Mouse (Mus musculus) layer of hippocampus, adult 18-20 months (tissue): ENCODE data around the gene Dnase2a. TPM values are rescaled to one million over a fixed set of nuclear protein-coding genes. Genes with fewer than 3 reads are reported as not detected.

Experiments
- DNase-seq, 2 experiments: peaks; one replicate each; pipeline ENCODE4 v3.0.0; 2022; ENCODE audit warnings: low spot score in 2 of 2
- microRNA-seq, 2 experiments: library from miRNA; unstranded; fragments of <30 nt; microRNA quantifications; one replicate each; pipeline ENCODE4 v1.2.0; 2021
- total RNA-seq, 2 experiments: library from RNA; stranded (reverse); gene quantifications; 2 replicates each; pipeline ENCODE4 v1.2.3; 2021

Dnase2a gene
- total RNA-seq, 2 experiments from 2014 or later = 2.8 to 5.1 TPM

DNA sequence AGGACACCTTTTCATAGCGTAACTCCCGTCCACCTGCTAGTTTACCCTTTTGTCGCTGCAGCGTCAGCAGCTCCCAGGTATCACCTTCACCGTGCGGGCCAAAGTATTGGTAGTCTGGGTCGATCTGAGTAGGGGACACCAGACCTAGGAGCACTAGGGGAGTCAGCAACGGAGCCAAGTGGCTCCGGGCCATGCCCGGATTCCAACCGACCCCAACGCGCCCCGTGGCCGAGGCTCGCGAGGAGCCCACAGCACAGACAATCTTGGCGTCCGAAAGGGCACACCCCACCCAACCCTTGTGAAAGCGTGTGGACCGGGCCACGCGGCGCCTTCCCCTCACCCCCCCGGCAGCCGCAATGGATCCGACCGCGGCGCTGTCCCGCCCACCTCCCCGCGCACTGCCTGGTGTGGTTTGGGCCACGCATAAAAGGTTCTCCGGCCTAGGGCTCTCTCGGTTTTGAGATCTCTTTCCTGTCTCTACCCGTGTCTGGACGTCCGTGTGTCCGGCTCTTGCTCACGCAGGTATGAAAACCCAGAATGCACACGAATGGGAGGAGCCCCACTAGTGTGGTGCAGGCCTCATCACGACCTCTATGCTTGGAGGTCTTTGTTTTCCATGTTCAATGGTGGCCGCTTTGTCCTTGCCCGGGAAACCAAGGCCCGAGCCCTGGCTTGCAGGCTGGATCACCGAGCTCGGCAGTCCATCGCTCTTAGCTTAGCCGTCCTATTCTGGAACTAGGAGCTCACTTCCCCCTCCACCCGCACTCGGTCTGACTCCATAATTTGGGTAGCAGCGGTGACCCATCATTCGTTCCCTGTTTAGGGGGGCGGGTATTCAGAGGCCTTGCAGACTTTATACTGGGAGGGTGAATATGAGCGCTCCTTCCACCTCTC lies 61.1 kb downstream of the Dnase2a start, which contains the start of the genes Gm49661, Prdx2 and Rnaseh2a:
TSS of gene Gm49661 (minus strand) at position 193 of the 894 bp plus-strand sequence.
TSS of gene Prdx2 (plus strand) at position 347 of the 894 bp plus-strand sequence.
TSS of gene Rnaseh2a (minus strand) at position 527 of the 894 bp plus-strand sequence.
- peak; percentile 52 to 78 for DNase-seq

DNA sequence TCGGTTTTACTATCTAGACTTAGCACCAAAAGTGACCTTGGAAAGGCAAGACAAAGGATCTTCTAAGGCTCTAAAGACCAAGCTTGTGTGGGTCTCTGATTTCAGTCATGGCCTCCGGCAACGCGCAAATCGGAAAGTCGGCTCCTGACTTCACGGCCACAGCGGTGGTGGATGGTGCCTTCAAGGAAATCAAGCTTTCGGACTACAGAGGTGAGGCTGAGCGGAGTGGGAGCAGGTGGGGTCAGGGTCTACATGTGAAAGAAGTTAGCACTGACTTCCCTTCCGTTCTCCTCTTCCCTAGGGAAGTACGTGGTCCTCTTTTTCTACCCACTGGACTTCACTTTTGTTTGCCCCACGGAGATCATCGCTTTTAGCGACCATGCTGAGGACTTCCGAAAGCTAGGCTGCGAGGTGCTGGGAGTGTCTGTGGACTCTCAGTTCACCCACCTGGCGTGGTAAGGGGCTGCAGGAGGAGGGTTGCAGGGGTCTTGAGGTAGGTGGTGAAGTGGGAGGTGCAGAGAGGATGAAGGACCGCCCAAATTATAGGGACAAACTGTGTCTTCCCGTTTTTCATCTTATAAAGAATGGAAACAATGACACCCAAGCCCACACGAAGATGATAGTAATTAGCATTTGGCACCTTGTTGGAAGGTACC lies 61.9 kb downstream of the Dnase2a start:
- DNase-seq = no peak

DNA sequence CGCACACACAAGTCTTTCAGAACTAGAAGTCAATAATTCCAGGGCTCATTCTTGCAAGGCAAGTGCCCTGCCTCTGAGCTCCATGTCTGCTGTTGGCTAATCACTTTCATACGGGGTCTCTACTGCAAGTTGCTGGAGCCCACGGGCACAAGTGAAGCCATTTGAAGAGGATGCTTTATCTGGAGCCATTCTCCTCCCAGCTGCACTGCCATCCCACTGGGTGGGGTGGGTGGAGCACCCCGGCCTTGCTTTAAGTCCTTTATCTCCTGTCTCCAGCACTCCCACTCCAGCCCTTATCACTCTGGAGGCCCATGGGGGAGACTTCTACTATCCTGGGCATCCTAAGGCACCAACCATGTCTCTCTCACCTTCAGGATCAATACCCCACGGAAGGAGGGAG lies 62.6 kb downstream of the Dnase2a start:
- DNase-seq = no peak

Small RNA genes lying within 50 kb of the gene (microRNA-seq; reads per million reads assigned to microRNA genes)
- gene Gm24197 (0.25 to 1.8 reads per million in 2 experiments), gene Mir7069 (5.2 to 9.0 reads per million in 2 experiments)

Other genes starting within 250 kb of the Dnase2a start
- 10 to 100 TPM in 1 of 2 experiments, 1 to 10 TPM in 1; 6.2 to 10.0 TPM for gene Ier2, start 245.7 kb upstream of the Dnase2a start, total RNA-seq
- 100 to 1,000 TPM in 1 of 2 experiments, 10 to 100 TPM in 1; 96.9 to 108 TPM for gene Trmt1, start 222.3 kb upstream of the Dnase2a start, total RNA-seq
- 10 to 100 TPM; 94.8 to 95.5 TPM for gene Nacc1, start 220.7 kb upstream of the Dnase2a start, total RNA-seq
- 1 to 10 TPM; 2.0 to 2.2 TPM for gene Lyl1, start 207.1 kb upstream of the Dnase2a start, total RNA-seq
- not detected for gene G430095P16Rik, start 185.6 kb upstream of the Dnase2a start, total RNA-seq
- 100 to 1,000 TPM; 379 to 429 TPM for gene Nfix, start 108.2 kb upstream of the Dnase2a start, total RNA-seq
- gene Dand5, start 85.7 kb upstream of the Dnase2a start, total RNA-seq = 10 to 100 TPM; 10.7 to 10.9 TPM
- gene Gadd45gip1, start 77.0 kb upstream of the Dnase2a start, total RNA-seq = 10 to 100 TPM; 27.3 to 27.4 TPM
- gene Rad23a, start 67.9 kb upstream of the Dnase2a start, total RNA-seq = 10 to 100 TPM; 63.8 to 77.0 TPM
- 100 to 1,000 TPM; 506 to 521 TPM for gene Calr, start 61.6 kb upstream of the Dnase2a start, total RNA-seq
- gene Farsa, start 51.6 kb upstream of the Dnase2a start, total RNA-seq = 10 to 100 TPM; 48.8 to 50.1 TPM
- gene Syce2, start 36.4 kb upstream of the Dnase2a start, total RNA-seq = 10 to 100 TPM; 15.7 to 16.5 TPM
- gene Gcdh, start 14.6 kb upstream of the Dnase2a start, total RNA-seq = 10 to 100 TPM; 38.3 to 38.5 TPM
- gene Klf1, start 6.6 kb upstream of the Dnase2a start, total RNA-seq = under 1 TPM in 1 of 2 experiments, not detected in 1; 0.27 TPM
- gene Mast1, start 28.8 kb downstream of the Dnase2a start, total RNA-seq = 10 to 100 TPM; 71.8 to 73.3 TPM
- gene Rtbdn, start 38.4 kb downstream of the Dnase2a start, total RNA-seq = 1 to 10 TPM in 1 of 2 experiments, under 1 TPM in 1; 0.87 to 1.1 TPM
- gene Gm49661, start 60.9 kb downstream of the Dnase2a start, total RNA-seq = not detected
- 100 to 1,000 TPM; 319 to 358 TPM for gene Prdx2, start 61.0 kb downstream of the Dnase2a start, total RNA-seq
- 10 to 100 TPM; 41.8 to 46.2 TPM for gene Rnaseh2a, start 61.2 kb downstream of the Dnase2a start, total RNA-seq
- 100 to 1,000 TPM; 102 to 103 TPM for gene Junb, start 70.2 kb downstream of the Dnase2a start, total RNA-seq
- gene Hook2, start 82.0 kb downstream of the Dnase2a start, total RNA-seq = 1 to 10 TPM; 8.1 to 9.5 TPM
- gene Best2, start 106.0 kb downstream of the Dnase2a start, total RNA-seq = not detected
- 100 to 1,000 TPM; 122 to 125 TPM for gene Asna1, start 116.7 kb downstream of the Dnase2a start, total RNA-seq
- gene Trir, start 118.3 kb downstream of the Dnase2a start, total RNA-seq = 100 to 1,000 TPM; 132 to 133 TPM
- 100 to 1,000 TPM; 163 to 179 TPM for gene Tnpo2, start 128.4 kb downstream of the Dnase2a start, total RNA-seq
- gene Fbxw9, start 151.5 kb downstream of the Dnase2a start, total RNA-seq = 10 to 100 TPM; 19.3 to 19.8 TPM
- gene Gm5741, start 159.4 kb downstream of the Dnase2a start, total RNA-seq = not detected
- 10 to 100 TPM; 53.2 to 56.1 TPM for gene Dhps, start 163.2 kb downstream of the Dnase2a start, total RNA-seq
- gene Wdr83os, start 172.2 kb downstream of the Dnase2a start, total RNA-seq = 10 to 100 TPM; 60.9 to 65.6 TPM
- gene Wdr83, start 172.7 kb downstream of the Dnase2a start, total RNA-seq = 10 to 100 TPM; 28.1 to 32.3 TPM
- 10 to 100 TPM; 33.8 to 34.5 TPM for gene Man2b1, start 174.7 kb downstream of the Dnase2a start, total RNA-seq
- gene Zfp791, start 214.5 kb downstream of the Dnase2a start, total RNA-seq = 1 to 10 TPM; 6.7 to 7.2 TPM
- not detected for gene Cks1brt, start 243.4 kb downstream of the Dnase2a start, total RNA-seq